Mouse (Mus musculus) spleen, adult 10 weeks (tissue): ENCODE results near the gene Gm49369. TPM values are rescaled to one million over a fixed set of nuclear protein-coding genes. Genes with fewer than 3 reads are reported as not detected.

Experiments used
- polyA plus RNA-seq: library from polyadenylated mRNA; stranded (reverse); fragments of 350-450 nt; fragmentation: Illumina TruSeq; extraction: RNeasy Lipid Tissue Mini Kit (QIAGEN cat#74804); gene quantifications from one replicate; pipeline ENCODE4 v1.2.3, GENCODE M21; 2015; ENCODE audit warnings: low replicate concordance; ENCODE audit not compliant: insufficient read depth

The Gm49369 gene
- polyA plus RNA-seq, result 0.93 TPM

DNA sequence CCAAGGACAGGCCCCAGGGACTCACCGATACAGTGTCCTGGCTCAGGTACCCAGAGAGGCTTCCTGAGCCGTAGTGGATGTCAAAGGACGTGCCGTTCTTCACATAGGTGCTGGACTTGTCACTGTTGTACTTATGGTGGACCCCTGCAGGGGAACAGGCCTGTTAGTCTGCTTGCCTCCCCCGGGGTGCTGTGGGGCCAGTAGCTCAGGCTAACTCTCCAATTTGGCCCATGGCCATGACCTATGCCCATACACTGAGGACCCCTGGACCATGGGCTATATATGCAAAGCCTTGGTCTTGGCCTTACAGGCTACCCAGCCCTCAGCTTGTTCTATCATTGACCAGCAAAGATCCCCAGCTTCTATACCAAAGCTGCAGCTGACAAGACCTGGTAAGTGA is at the start of gene Gm49369:
TSS of gene Gm49369 (minus strand) at position 101 of the 400 bp plus-strand sequence.

DNA sequence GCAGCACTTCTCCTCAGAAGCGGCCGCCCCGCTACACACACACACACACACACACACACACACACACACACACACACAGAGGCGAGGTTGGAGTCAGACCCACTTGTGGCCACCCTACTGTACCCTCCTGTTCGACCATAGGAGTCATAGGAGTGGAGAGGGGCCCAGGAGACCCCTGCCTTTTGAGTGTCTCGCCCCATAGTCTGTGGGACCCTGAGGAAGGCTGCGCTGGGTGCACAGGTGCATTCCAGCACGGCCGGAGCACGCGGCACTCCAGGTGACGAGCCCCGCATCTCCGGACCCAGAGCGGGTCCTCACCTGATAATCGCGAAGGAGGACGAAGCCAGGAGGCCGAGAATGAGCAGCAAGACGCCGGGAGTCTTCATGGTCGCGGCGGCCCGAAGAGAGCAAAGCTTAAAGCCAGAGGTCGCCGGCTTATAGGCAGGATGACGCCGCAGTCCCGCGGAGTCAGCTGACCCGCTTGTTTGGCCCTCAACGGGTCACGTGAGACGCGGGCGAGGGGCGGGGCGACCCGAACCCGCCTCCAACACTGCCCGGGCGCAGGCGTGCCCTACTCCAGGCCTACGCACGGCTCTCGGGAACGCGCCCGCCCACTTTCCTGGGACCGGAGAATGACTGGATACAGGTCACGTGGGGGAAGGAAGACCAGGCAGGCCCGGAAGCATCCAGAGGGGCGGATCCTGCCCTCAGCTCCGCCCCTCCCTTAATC is 5.1 kb upstream of the Gm49369 start, which contains the start of gene Ctsd:
TSS of gene Ctsd (minus strand) at position 620 of the 730 bp plus-strand sequence.

DNA sequence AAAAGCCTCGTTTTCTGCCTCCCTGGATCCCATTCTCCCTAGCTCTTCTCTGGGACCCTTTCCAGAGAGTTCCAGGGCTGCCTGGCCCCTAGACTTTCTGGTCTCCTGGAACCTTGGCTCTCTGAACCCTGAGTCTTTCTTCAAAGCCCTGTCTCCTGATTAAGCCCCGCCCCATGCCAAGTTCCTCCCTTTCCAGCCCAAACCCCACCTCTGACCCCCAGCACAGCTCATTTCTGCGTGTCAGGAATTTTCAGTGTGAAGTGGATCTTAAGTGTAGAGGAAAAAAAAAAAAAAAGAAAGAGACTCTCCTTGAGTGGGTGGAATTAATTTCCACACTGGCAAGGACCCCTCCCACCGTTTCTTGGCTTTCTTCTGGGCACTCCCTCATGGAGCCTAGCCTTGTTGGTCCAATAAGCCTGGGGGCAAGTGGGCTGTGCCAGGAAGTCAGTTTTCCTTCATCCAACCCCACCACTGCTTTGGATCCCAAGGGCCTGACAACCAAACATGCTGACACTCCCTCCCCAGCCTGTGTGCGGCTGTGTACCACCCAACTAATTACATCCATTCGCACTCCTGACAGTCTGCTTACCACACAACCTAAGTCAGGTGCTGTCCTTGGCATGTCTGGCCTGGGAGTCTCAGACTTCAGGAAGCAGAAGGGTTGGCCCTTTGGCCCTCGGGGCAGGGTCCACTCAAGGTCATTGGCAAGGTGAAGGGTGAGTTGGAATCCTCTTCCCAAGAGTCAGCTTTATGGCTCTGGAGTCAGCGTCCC is 8.6 kb downstream of the Gm49369 start, which contains the start of gene Ifitm10:
TSS of gene Ifitm10 (minus strand) at position 113 of the 772 bp plus-strand sequence.

Other genes with a start within 250 kb of the Gm49369 start
- not detected for gene Gm39115, start 246.6 kb downstream of the Gm49369 start, polyA plus RNA-seq
- gene Gm45337, start 238.1 kb downstream of the Gm49369 start, polyA plus RNA-seq, result not detected
- gene Gm29735, start 225.6 kb downstream of the Gm49369 start, polyA plus RNA-seq, result not detected
- gene Gm4553, start 216.9 kb downstream of the Gm49369 start, polyA plus RNA-seq, result not detected
- not detected for gene Krtap5-2, start 206.7 kb downstream of the Gm49369 start, polyA plus RNA-seq
- gene Gm10153, start 192.3 kb downstream of the Gm49369 start, polyA plus RNA-seq, result not detected
- gene Krtap5-3, start 181.3 kb downstream of the Gm49369 start, polyA plus RNA-seq, result not detected
- not detected for gene Gm7579, start 170.8 kb downstream of the Gm49369 start, polyA plus RNA-seq
- gene Krtap5-5, start 152.7 kb downstream of the Gm49369 start, polyA plus RNA-seq, result not detected
- gene Gm40460, start 141.6 kb downstream of the Gm49369 start, polyA plus RNA-seq, result not detected
- not detected for gene Gm2431, start 124.3 kb downstream of the Gm49369 start, polyA plus RNA-seq
- not detected for gene Gm4559, start 108.3 kb downstream of the Gm49369 start, polyA plus RNA-seq
- gene Krtap5-1, start 85.5 kb downstream of the Gm49369 start, polyA plus RNA-seq, result not detected
- gene Krtap5-4, start 79.1 kb downstream of the Gm49369 start, polyA plus RNA-seq, result not detected
- 3.0 TPM for gene Ifitm10, start 8.9 kb downstream of the Gm49369 start, polyA plus RNA-seq
- gene Ctsd, start 5.4 kb upstream of the Gm49369 start, polyA plus RNA-seq, result 310 TPM
- gene Syt8, start 52.2 kb upstream of the Gm49369 start, polyA plus RNA-seq, result 0.32 TPM
- gene Tnni2, start 59.1 kb upstream of the Gm49369 start, polyA plus RNA-seq, result 6.7 TPM
- gene Lsp1, start 78.1 kb upstream of the Gm49369 start, polyA plus RNA-seq, result 677 TPM
- gene Tnnt3, start 116.2 kb upstream of the Gm49369 start, polyA plus RNA-seq, result 5.0 TPM
- 51.8 TPM for gene Mrpl23, start 150.0 kb upstream of the Gm49369 start, polyA plus RNA-seq